Mouse (Mus musculus): ENCODE measurements around the gene Tmem82. TPM values are rescaled to one million over a fixed set of nuclear protein-coding genes. Genes with fewer than 3 reads are reported as not detected.
A peak's percentile ranks its signal among the peaks of the same experiment; 100 is the strongest.

Tmem82 gene
- total RNA-seq, 4 experiments from 2014 or later = 0.47 to 0.87 (median 0.54) TPM

- DNase-seq (ENCODE audit: low spot score in 2 of 2) = peak; percentile 43 to 53
Observed at GRCm38 (mm10) chr4:141617299-141617698, 1.1 kb downstream of the Tmem82 start.

GRCm38 (mm10) chr4:141616811-141617210 lies 1.6 kb downstream of the Tmem82 start:
- DNase-seq (ENCODE audit: low spot score in 2 of 2) = no peak

GRCm38 (mm10) chr4:141614946-141615345 lies 3.5 kb downstream of the Tmem82 start:
- no peak for DNase-seq (ENCODE audit: low spot score in 2 of 2)

- no peak for DNase-seq (ENCODE audit: low spot score in 2 of 2)
Observed at GRCm38 (mm10) chr4:141609538-141609937, 8.9 kb downstream of the Tmem82 start.

GRCm38 (mm10) chr4:141605861-141606260 lies 12.6 kb downstream of the Tmem82 start, which contains the start of gene Fblim1:
Fblim1 (minus strand) TSS chr4:141606096.
- DNase-seq (ENCODE audit: low spot score in 2 of 2) = no peak

- no peak for DNase-seq (ENCODE audit: low spot score in 2 of 2)
Observed at GRCm38 (mm10) chr4:141605421-141605820, 13.0 kb downstream of the Tmem82 start.

GRCm38 (mm10) chr4:141604493-141604892 lies 13.9 kb downstream of the Tmem82 start:
- DNase-seq (ENCODE audit: low spot score in 2 of 2) = no peak

- DNase-seq (ENCODE audit: low spot score in 2 of 2) = no peak
Observed at GRCm38 (mm10) chr4:141603921-141604320, 14.5 kb downstream of the Tmem82 start.

- no peak for DNase-seq (ENCODE audit: low spot score in 2 of 2)
Observed at GRCm38 (mm10) chr4:141602523-141603223, 15.8 kb downstream of the Tmem82 start.

- DNase-seq (ENCODE audit: low spot score in 2 of 2) = no peak
Observed at GRCm38 (mm10) chr4:141601148-141601862, 17.1 kb downstream of the Tmem82 start.

- DNase-seq (ENCODE audit: low spot score in 2 of 2) = no peak
Observed at GRCm38 (mm10) chr4:141600364-141600763, 18.1 kb downstream of the Tmem82 start.

- DNase-seq (ENCODE audit: low spot score in 2 of 2) = no peak
Observed at GRCm38 (mm10) chr4:141599251-141600141, 18.9 kb downstream of the Tmem82 start.

GRCm38 (mm10) chr4:141598894-141599250 lies 19.6 kb downstream of the Tmem82 start:
- no peak for DNase-seq (ENCODE audit: low spot score in 2 of 2)

- DNase-seq (ENCODE audit: low spot score in 2 of 2) = no peak
Observed at GRCm38 (mm10) chr4:141598199-141598893, 20.1 kb downstream of the Tmem82 start.

GRCm38 (mm10) chr4:141596700-141597328 lies 21.6 kb downstream of the Tmem82 start:
- DNase-seq (ENCODE audit: low spot score in 2 of 2) = no peak

- DNase-seq (ENCODE audit: low spot score in 2 of 2) = no peak
Observed at GRCm38 (mm10) chr4:141595605-141596268, 22.7 kb downstream of the Tmem82 start.

GRCm38 (mm10) chr4:141595138-141595537 lies 23.3 kb downstream of the Tmem82 start:
- no peak for DNase-seq (ENCODE audit: low spot score in 2 of 2)

- no peak for DNase-seq (ENCODE audit: low spot score in 2 of 2)
Observed at GRCm38 (mm10) chr4:141591547-141591946, 26.9 kb downstream of the Tmem82 start.

GRCm38 (mm10) chr4:141583919-141584318 lies 34.5 kb downstream of the Tmem82 start:
- DNase-seq (ENCODE audit: low spot score in 2 of 2) = no peak

- no peak for DNase-seq (ENCODE audit: low spot score in 2 of 2)
Observed at GRCm38 (mm10) chr4:141581051-141581450, 37.4 kb downstream of the Tmem82 start.

Measured in layer of hippocampus, adult 8-10 months (tissue).